Mouse (Mus musculus) embryonic facial prominence, embryonic 15.5 days (tissue): ENCODE data around the gene Ppp1r21. TPM values are rescaled to one million over a fixed set of nuclear protein-coding genes. Genes with fewer than 3 reads are reported as not detected.

ENCODE experiments used
- ATAC-seq: fragments of 200-750 bp; cut with Nextera tagmentation; 2 replicates; pipeline ENCODE4 v1.8.0; 2017; ENCODE audit warnings: low read depth, moderate TSS enrichment; ENCODE audit not compliant: insufficient number of reproducible peaks, low FRiP score, low TSS enrichment
- H3K27ac ChIP-seq: fragments of 300-500 bp; sonication (generic); replicated peaks from 2 replicates; pipeline ENCODE4 v1.5.1; 2015; ENCODE audit warnings: mild to moderate bottlenecking, inconsistent platforms
- H3K27me3 ChIP-seq: fragments of 300-500 bp; sonication (generic); 2 replicates; pipeline ENCODE4 v1.6.1; 2015; ENCODE audit warnings: inconsistent platforms
- H3K36me3 ChIP-seq: fragments of 300-500 bp; sonication (generic); 2 replicates; pipeline ENCODE4 v1.6.1; 2015; ENCODE audit warnings: mild to moderate bottlenecking, inconsistent platforms
- H3K4me1 ChIP-seq: fragments of 300-500 bp; sonication (generic); 2 replicates; pipeline ENCODE4 v1.6.1; 2015; ENCODE audit warnings: inconsistent platforms
- H3K4me2 ChIP-seq: fragments of 300-500 bp; sonication (generic); replicated peaks from 2 replicates; pipeline ENCODE4 v1.6.1; 2015; ENCODE audit warnings: mild to moderate bottlenecking, inconsistent platforms
- H3K4me3 ChIP-seq: fragments of 300-500 bp; sonication (generic); replicated peaks from 2 replicates; pipeline ENCODE4 v1.5.1; 2015; ENCODE audit warnings: mild to moderate bottlenecking, inconsistent platforms
- H3K9ac ChIP-seq: fragments of 300-500 bp; sonication (generic); 2 replicates; pipeline ENCODE4 v1.6.1; 2015; ENCODE audit warnings: inconsistent platforms
- H3K9me3 ChIP-seq: fragments of 300-500 bp; sonication (generic); replicated peaks from 2 replicates; pipeline ENCODE4 v1.6.1; 2016; ENCODE audit warnings: inconsistent platforms
- WGBS: fragments of 180-500 bp; shearing (Covaris S2); methylation state at CpG from one replicate; pipeline ENCODE4 v1.1.7; 2015; 5-methylcytosine and 5-hydroxymethylcytosine counted together
- polyA plus RNA-seq: library from polyadenylated mRNA; unstranded; fragments of >200 nt; fragmentation: Nextera tagmentation; extraction: Ambion mirVana; gene quantifications from 2 replicates; pipeline ENCODE4 v1.2.1, GENCODE M21; 2015

Gene Ppp1r21
- polyA plus RNA-seq, 1 experiment from 2014 or later, result 19.2 TPM

DNA sequence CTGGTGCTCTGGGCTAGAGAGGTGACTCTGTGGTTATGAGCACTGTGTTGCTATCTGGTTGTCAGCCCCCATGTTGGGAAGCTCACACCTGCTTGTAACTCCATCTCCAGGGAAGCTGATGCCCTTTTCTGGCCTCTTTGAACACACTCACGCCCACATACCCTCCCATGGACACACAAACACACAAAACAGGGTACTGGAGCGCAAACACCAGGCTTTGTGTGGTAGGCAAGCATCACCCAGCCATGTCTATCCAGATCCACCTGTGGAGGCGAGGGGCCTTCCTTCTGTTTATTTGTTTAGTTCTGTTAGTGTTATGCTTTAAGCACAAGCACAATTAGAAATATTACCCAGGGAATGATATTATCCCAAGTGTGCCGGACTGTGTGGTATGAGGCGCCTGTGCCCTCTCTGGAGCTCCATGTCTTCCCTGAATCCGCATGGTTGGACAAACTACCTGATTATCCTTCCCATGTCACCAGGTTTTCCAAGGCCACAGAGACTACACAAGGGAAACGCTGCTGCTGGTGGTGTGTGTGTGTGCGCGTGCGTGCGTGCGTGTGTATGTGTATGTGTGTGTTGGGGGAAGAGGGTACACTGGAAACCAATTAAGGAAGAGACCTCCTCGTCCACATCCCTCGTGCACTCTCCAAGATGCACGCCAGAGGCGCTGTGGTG lies 66.8 kb downstream of the Ppp1r21 start:
- H3K27ac ChIP-seq, result peak overlapping the region; percentile 92
- H3K4me1 ChIP-seq, result peaks cover 32% of the 10 kb centered on the region
- ATAC-seq, result no peak
- no peaks in the 10 kb centered on the region for H3K36me3 ChIP-seq
- peak overlapping the region; percentile 80 for H3K4me2 ChIP-seq
- WGBS, result 29% methylated on average over 16 of the region's 16 CpGs
- H3K27me3 ChIP-seq, result no peaks in the 10 kb centered on the region
- no peak overlapping the region for H3K9ac ChIP-seq
- H3K9me3 ChIP-seq, result no peaks in the 10 kb centered on the region
- peak overlapping the region; percentile 58 for H3K4me3 ChIP-seq

DNA sequence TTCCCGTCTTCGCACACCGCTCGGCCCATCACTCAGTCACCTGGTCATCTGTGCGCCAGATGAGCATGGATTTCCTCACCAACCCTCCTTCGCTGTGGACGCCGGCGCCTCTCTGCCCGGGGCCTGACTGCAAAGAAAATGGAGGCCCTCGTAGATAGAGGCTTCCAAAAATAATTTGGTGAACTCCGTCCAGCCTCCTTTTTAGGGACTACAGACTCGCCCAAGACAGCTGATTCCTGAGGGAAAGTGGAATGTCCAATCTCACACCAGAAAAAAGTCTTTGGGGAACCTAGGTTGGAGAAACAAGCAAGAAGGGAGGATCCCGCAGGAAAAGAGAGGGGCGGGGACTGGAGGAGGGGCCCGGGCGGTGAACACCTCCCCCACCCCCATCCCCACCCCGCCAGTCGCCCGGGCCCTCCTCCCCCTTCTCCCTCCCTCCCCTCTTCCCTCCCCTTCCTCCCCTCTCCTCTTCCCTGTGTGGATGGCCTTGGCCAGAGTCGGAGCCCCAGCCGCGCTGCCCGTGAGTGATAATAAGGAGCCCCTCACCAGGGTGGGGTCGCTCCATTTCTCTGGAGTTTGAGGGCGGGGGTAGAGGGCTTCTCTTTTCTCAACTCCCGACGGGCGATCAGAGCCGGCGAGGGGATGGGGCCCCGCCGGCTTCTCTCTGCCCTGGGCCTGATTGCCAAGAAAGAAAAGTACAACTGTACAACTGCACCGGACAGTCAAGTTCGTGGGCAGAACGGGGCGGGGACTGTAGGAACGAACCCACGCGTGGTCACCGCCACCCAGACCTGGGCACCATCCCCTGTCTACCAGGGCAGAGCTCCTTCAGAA lies 67.5 kb downstream of the Ppp1r21 start, which contains the start of gene Ston1:
TSS of gene Ston1 (plus strand) at position 463 of the 834 bp plus-strand sequence.
- H3K9me3 ChIP-seq, result no peaks in the 10 kb centered on the region
- H3K27me3 ChIP-seq, result no peaks in the 10 kb centered on the region
- peak within 1 kb of the TSS; percentile 92 for H3K27ac ChIP-seq
- peak within 1 kb of the TSS; percentile 80 for H3K4me2 ChIP-seq
- peak within 1 kb of the TSS; percentile 47 for H3K9ac ChIP-seq
- 0% methylated on average over 41 of the region's 41 CpGs for WGBS
- no peaks in the 10 kb centered on the region for H3K36me3 ChIP-seq
- H3K4me1 ChIP-seq, result peaks cover 32% of the 10 kb centered on the region
- H3K4me3 ChIP-seq, result peak within 1 kb of the TSS; percentile 58
- peak; percentile 86 for ATAC-seq

GRCm38 (mm10) chr17:88598056-88598420 lies 68.1 kb downstream of the Ppp1r21 start:
- WGBS, result under 1% methylated on average over 5 of the region's 5 CpGs
- Histone ChIP-seq H3K27me3 (no peaks in the 10 kb centered on the region), H3K27ac (peak overlapping the region; percentile 92), H3K4me2 (peak overlapping the region; percentile 80), H3K4me3 (peak overlapping the region; percentile 58), H3K9ac (peak overlapping the region; percentile 47), H3K36me3 (no peaks in the 10 kb centered on the region), H3K4me1 (peaks cover 32% of the 10 kb centered on the region), H3K9me3 (no peaks in the 10 kb centered on the region)
- ATAC-seq, result no peak

DNA sequence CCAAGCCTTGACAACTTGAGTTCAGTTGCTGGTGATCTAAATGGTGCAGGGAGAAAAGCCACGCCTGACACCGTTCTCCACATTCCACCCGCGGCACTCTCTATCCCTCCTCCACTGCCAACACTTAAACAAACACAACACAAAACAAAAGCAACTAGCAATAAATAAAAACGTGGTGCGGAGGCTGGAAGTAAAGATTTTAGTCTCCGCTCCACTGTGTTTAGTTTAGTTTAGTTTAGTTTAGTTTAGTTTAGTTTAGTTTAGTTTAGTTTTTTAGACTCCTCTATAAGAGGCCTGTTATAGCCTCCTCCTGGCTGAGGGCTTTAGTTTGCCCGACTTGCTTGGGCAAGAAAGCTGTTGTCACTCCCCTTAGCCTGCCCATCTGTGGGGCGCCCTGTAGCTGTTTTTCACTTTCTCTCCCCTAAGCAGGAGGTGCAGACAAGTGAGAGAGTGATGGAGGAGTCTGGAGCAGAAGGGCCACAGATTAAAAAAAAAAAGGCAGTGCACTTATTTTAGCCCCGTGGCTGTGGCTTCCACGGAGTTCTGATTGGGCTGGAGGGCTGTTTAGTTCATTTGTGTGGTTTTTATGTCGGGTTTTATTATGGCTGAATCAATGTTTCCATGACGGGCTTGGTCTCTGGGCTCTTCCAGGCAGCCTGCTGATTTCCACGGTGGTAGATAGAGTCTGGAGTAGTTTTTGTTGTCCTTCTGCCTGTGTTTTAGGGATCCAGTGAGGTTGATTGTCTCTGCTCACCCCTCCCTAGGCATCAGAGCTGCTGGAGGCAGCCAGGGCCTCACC lies 68.9 kb downstream of the Ppp1r21 start:
- Histone ChIP-seq H3K4me2 (peak overlapping the region; percentile 80), H3K4me1 (peaks cover 32% of the 10 kb centered on the region), H3K36me3 (0 out of 2 replicates have a peak, but pooled peaks cover 2% of the 10 kb centered on the region), H3K9me3 (no peaks in the 10 kb centered on the region), H3K27ac (peak overlapping the region; percentile 92), H3K9ac (no peak overlapping the region), H3K4me3 (peak overlapping the region; percentile 58), H3K27me3 (no peaks in the 10 kb centered on the region)
- WGBS, result 15% methylated on average over 14 of the region's 14 CpGs
- peak; percentile 41; the same call in 1 of the 2 replicates for ATAC-seq

DNA sequence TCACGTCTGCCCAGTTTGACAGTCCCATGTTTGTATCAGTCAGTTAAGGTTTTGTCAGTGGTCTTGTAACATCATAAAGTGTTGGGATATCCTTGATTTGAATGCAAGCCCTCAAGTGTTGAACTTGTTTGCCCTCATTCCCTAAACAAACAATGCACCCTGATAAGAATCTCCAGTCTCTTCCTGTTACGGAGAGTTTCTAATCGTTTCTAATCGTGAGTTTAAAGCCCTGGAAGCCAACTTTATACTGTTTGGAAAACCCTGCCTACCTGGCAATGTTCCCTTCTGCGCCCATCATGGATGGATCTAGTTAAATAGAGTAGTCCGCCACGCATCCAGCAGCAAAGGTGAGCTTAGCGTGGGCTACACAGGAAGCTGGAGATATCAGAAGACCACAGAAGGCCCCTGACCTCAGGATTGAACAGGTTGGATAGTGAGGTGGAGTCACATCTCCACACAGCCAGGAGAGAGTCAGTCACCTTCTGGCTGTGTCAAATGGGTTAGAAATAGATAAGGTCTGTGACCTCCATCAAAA lies 70.6 kb downstream of the Ppp1r21 start:
- WGBS, result 63% methylated on average over 8 of the region's 8 CpGs
- H3K9me3 ChIP-seq, result no peaks in the 10 kb centered on the region
- 0 out of 2 replicates have a peak, but pooled peaks cover 4% of the 10 kb centered on the region for H3K36me3 ChIP-seq

GRCm38 (mm10) chr17:88603943-88604342 lies 74.0 kb downstream of the Ppp1r21 start:
- H3K27ac ChIP-seq, result no peak overlapping the region

More for the DNA sequence above, 70.6 kb downstream of the Ppp1r21 start:
- Histone ChIP-seq H3K4me3 (no peak overlapping the region), H3K9ac (no peak overlapping the region), H3K27ac (peak overlapping the region; percentile 44; the same call in 1 of the 2 replicates), H3K4me1 (peaks cover 32% of the 10 kb centered on the region), H3K27me3 (no peaks in the 10 kb centered on the region), H3K4me2 (no peak overlapping the region)
- ATAC-seq, result no peak

GRCm38 (mm10) chr17:88606056-88606455 lies 76.1 kb downstream of the Ppp1r21 start:
- Histone ChIP-seq H3K4me2 (no peak overlapping the region), H3K9ac (no peak overlapping the region), H3K27me3 (no peaks in the 10 kb centered on the region), H3K4me3 (no peak overlapping the region), H3K9me3 (no peaks in the 10 kb centered on the region), H3K36me3 (peaks cover 4% of the 10 kb centered on the region; the same call in 1 of the 2 replicates), H3K27ac (no peak overlapping the region), H3K4me1 (peaks cover 15% of the 10 kb centered on the region)
- ATAC-seq, result no peak
- WGBS, result 86% methylated on average over 2 of the region's 2 CpGs

More at GRCm38 (mm10) chr17:88603943-88604342, 74.0 kb downstream of the Ppp1r21 start:
- Histone ChIP-seq H3K4me3 (no peak overlapping the region), H3K9ac (no peak overlapping the region), H3K27me3 (no peaks in the 10 kb centered on the region), H3K36me3 (peaks cover 4% of the 10 kb centered on the region; the same call in 1 of the 2 replicates), H3K4me2 (no peak overlapping the region), H3K4me1 (peaks cover 20% of the 10 kb centered on the region), H3K9me3 (no peaks in the 10 kb centered on the region)
- WGBS, result 91% methylated on average over 11 of the region's 11 CpGs
- ATAC-seq, result no peak

- WGBS, result 71% methylated on average over 15 of the region's 15 CpGs
- Histone ChIP-seq H3K4me2 (no peak overlapping the region), H3K9me3 (no peaks in the 10 kb centered on the region), H3K27me3 (no peaks in the 10 kb centered on the region), H3K27ac (peak overlapping the region; percentile 9; the same call in 1 of the 2 replicates), H3K4me1 (peaks cover 24% of the 10 kb centered on the region), H3K36me3 (no peaks in the 10 kb centered on the region; the same call in 1 of the 2 replicates), H3K4me3 (no peak overlapping the region), H3K9ac (no peak overlapping the region)
- ATAC-seq, result no peak
Measured at GRCm38 (mm10) chr17:88609361-88609760, 79.4 kb downstream of the Ppp1r21 start.

GRCm38 (mm10) chr17:88611057-88611456 lies 81.1 kb downstream of the Ppp1r21 start:
- Histone ChIP-seq H3K9me3 (no peaks in the 10 kb centered on the region), H3K27me3 (no peaks in the 10 kb centered on the region), H3K27ac (peak overlapping the region; percentile 56), H3K4me1 (peaks cover 28% of the 10 kb centered on the region), H3K36me3 (no peaks in the 10 kb centered on the region; the same call in 1 of the 2 replicates), H3K4me2 (no peak overlapping the region), H3K9ac (no peak overlapping the region), H3K4me3 (no peak overlapping the region)
- peak; percentile 44; the same call in 1 of the 2 replicates for ATAC-seq
- 24% methylated on average over 2 of the region's 2 CpGs for WGBS

DNA sequence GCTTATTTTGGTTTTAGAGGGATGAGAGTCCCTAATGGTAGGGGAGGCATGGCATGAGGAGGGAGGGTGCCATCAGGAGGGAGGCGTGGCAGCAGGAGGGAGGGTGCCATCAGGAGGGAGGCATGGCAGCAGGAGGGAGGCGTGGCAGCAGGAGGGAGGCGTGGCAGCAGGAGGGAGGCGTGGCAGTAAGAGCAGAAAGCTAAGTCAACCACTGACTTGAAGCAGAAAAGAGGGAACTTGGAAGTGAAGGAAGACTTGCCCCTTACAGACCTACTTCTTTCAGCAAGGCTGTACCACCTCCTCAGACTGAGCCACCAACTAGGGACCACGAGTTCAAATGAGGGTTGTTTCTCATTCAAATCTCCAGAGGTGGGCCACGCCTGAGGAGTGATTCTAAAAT lies 83.3 kb downstream of the Ppp1r21 start:
- ATAC-seq, result no peak
- no peak overlapping the region for H3K27ac ChIP-seq
- no peak overlapping the region for H3K9ac ChIP-seq
- no peak overlapping the region for H3K4me3 ChIP-seq
- no peaks in the 10 kb centered on the region for H3K9me3 ChIP-seq
- H3K27me3 ChIP-seq, result no peaks in the 10 kb centered on the region
- WGBS, result 70% methylated on average over 6 of the region's 6 CpGs
- peaks cover 28% of the 10 kb centered on the region for H3K4me1 ChIP-seq
- no peaks in the 10 kb centered on the region for H3K36me3 ChIP-seq
- H3K4me2 ChIP-seq, result no peak overlapping the region
